Mouse (Mus musculus) cerebellum, adult 8-10 months (tissue): ENCODE data around the gene B4galnt1.

Experiments
- DNase-seq: peaks from one replicate; pipeline ENCODE4 v3.0.0; 2022

Gene B4galnt1

DNA sequence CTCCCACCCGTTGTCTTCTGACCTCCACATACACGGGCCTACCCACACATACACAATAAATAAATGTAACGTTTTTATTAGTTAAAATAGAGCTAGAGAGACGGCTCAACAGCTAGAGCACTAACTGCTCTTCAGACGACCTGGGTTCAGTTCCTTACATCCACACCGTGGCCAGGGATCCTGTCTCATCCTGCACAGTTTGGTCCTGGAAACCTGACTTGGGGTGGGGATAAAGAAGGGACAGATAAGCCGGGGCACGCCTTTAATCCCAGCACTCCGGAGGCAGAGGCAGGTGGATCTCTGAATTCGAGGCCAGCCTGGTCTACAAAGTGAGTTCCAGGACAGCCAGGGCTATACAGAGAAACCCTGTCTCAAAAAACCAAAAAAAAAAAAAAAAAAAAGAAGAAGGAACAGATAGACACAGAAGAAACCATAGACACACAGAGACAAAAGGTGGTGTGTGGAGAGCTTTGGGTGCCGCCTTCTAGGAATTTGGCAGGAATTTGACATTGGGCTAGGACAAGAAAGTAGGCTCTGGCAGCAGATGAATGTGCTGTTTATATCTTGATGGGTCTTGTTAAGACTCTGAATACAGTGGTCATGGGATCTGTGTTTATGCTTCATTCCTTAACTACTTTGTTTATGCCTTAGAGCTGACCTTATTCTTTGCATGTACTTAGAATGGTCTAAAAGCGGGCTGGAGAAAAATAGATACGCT, 48.8 kb downstream of the B4galnt1 start:
- DNase-seq = no peak

DNA sequence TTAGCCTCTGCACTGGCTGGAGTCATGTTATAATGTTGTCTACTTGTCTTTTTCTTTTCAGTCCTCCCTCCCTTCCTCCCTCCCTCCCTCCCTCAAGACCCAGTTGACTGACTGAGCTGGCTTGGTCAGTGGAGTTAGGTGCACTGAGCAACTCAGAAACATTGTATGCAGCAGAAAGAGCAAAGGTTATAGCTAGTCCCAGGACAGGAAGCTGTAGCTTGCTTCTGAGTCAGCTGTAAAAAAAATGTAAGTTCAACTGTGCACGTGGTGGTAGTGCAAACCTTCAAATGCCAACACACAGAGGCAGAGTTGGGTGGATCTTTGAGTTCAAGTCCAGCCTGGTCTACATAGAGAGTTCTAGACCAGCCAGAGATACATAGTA, 49.4 kb downstream of the B4galnt1 start:
- no peak for DNase-seq

DNA sequence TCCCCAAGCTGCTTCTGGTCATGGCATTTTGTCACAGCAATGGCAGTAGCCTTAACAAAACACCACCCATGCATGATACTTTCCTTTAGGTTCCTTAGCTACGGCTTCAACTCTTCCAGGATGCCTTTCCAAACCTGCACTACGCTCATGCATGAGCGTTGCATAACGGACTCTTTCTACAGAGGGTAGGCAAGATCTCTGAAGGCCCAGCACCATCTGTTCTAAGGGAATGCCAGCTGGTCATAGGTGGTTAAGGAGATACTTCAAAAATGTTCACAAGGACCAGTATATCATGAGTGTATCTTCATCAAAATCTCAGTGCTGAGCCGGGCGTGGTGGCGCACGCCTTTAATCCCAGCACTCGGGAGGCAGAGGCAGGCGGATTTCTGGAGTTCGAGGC, 51.4 kb downstream of the B4galnt1 start:
- no peak for DNase-seq

DNA sequence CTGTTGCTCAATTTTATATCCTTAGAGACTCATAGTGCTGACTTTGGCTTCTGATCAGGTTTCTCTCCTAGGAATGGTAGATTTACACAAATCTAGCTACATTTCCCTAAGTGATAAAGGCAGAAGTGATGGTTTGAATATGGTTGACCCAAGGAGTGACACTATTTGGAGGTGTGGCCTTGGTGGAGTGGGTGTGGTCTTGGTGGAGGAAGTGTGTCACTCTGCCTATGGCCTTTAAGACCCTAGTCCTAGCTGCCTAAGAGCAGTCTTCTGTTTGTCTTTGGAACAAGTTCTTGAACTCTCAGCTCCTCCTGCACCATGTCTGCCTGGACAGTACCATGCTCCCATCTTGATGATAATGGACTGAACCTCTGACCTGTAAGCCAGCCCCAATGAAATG, 52.2 kb downstream of the B4galnt1 start:
- DNase-seq = no peak

DNA sequence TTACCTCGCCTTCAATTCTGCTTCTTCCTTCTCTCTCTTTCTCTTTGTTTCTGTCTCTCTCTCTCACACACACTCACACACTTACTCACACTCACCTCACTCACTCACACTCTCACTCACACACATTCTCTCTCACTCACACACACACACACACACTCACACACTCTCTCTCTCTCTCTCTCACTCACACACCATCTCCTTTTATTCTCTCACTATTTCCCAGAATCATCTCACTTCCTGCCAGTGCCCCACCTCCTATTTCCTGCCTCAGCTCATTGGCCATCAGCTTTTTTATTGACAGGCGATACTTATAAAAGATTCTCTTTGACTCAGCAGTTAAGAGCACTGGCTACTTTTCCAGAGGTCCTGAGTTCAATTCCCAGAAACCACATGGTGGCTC, 53.3 kb downstream of the B4galnt1 start:
- DNase-seq = no peak
